Mouse (Mus musculus) MEL (cell line): ENCODE data around the gene Ifitm6. TPM values are rescaled to one million over a fixed set of nuclear protein-coding genes. Genes with fewer than 3 reads are reported as not detected.

Experiments
- DNase-seq: peaks from one replicate; pipeline ENCODE4 v3.0.0; 2011; ENCODE audit warnings: low read depth, low spot score
- H3K27ac ChIP-seq: 2 replicates; pipeline ENCODE4 v1.5.1; 2012; ENCODE audit warnings: low read depth, mild to moderate bottlenecking, control low read depth, low read length, moderate library complexity; ENCODE audit not compliant: control insufficient read depth
- H3K27me3 ChIP-seq, 2 experiments: fragments of 150-350 bp in 1 of 2; sonication (generic) in 1 of 2; 2 replicates each; pipeline ENCODE4 v1.6.1; 2012; ENCODE audit warnings: low read length in 2 of 2, mild to moderate bottlenecking in 2 of 2, improper control_type of control experiment in 1 of 2, moderate library complexity in 1 of 2; ENCODE audit not compliant: insufficient read depth in 2 of 2, control insufficient read depth in 1 of 2
- H3K36me3 ChIP-seq, 2 experiments: 2 replicates each; pipeline ENCODE4 v1.6.1; 2012 to 2014; ENCODE audit warnings: low read length in 2 of 2, improper control_type of control experiment in 1 of 2, inconsistent platforms in 1 of 2, mild to moderate bottlenecking in 1 of 2; ENCODE audit not compliant: insufficient read depth in 2 of 2, control insufficient read depth in 1 of 2
- H3K4me1 ChIP-seq, 2 experiments: fragments of 150-350 bp in 1 of 2; sonication (generic) in 1 of 2; 2 replicates each; pipeline ENCODE4 v1.6.1; 2012; ENCODE audit warnings: low read length in 2 of 2, improper control_type of control experiment in 1 of 2, mild to moderate bottlenecking in 1 of 2; ENCODE audit not compliant: insufficient read depth in 2 of 2, control insufficient read depth in 1 of 2
- H3K4me3 ChIP-seq, 2 experiments: fragments of 150-350 bp in 1 of 2; sonication (generic) in 1 of 2; 2 replicates each; pipeline ENCODE4 v1.5.1; 2012; ENCODE audit warnings: low read depth in 2 of 2, low read length in 2 of 2, mild to moderate bottlenecking in 2 of 2, moderate library complexity in 2 of 2, control low read depth in 1 of 2, improper control_type of control experiment in 1 of 2; ENCODE audit not compliant: control insufficient read depth in 1 of 2, insufficient read depth in 1 of 2
- H3K79me2 ChIP-seq: 2 replicates; pipeline ENCODE4 v1.6.1; 2012; ENCODE audit warnings: mild to moderate bottlenecking, low read length, moderate library complexity; ENCODE audit not compliant: control insufficient read depth, poor library complexity, insufficient read depth
- H3K9ac ChIP-seq: 2 replicates; pipeline ENCODE4 v1.6.1; 2012; ENCODE audit warnings: low read depth, mild to moderate bottlenecking, control low read depth, low read length, moderate library complexity; ENCODE audit not compliant: control insufficient read depth, poor library complexity, severe bottlenecking
- H3K9me3 ChIP-seq: fragments of 150-350 bp; sonication (generic); replicated peaks from 2 replicates; pipeline ENCODE4 v1.6.1; 2012; ENCODE audit warnings: mild to moderate bottlenecking, low read length, improper control_type of control experiment, moderate library complexity; ENCODE audit not compliant: insufficient read depth
- CHD1 ChIP-seq: IDR thresholded peaks from 2 replicates; pipeline ENCODE4 v1.6.1; 2012; ENCODE audit warnings: low read depth, mild to moderate bottlenecking, inconsistent platforms, low read length, improper control_type of control experiment
- CHD2 ChIP-seq: IDR thresholded peaks from 2 replicates; pipeline ENCODE4 v1.6.1; 2011; ENCODE audit warnings: low read length, improper control_type of control experiment
- E2F4 ChIP-seq: IDR thresholded peaks from 2 replicates; pipeline ENCODE4 v1.6.1; 2011; ENCODE audit warnings: low read depth, low read length, improper control_type of control experiment, borderline replicate concordance
- ELF1 ChIP-seq: IDR thresholded peaks from 2 replicates; pipeline ENCODE4 v1.6.1; 2014; ENCODE audit warnings: low read depth, mild to moderate bottlenecking, inconsistent platforms, low read length, improper control_type of control experiment, moderate library complexity
- EP300 ChIP-seq, 2 experiments: IDR thresholded peaks; 2 replicates each; pipeline ENCODE4 v1.6.1; 2011; ENCODE audit warnings: improper control_type of control experiment in 2 of 2, low read length in 2 of 2, low read depth in 1 of 2, mild to moderate bottlenecking in 1 of 2
- GATA1 ChIP-seq: IDR thresholded peaks from 2 replicates; pipeline ENCODE4 v1.6.1; 2011; ENCODE audit warnings: low read depth, low read length, improper control_type of control experiment
- HCFC1 ChIP-seq: IDR thresholded peaks from 2 replicates; pipeline ENCODE4 v1.6.1; 2012; ENCODE audit warnings: low read depth, mild to moderate bottlenecking, inconsistent platforms, low read length, improper control_type of control experiment, moderate library complexity
- KAT2A ChIP-seq: conservative IDR thresholded peaks from 2 replicates; pipeline ENCODE4 v1.6.1; 2012; ENCODE audit warnings: low read depth, low read length, improper control_type of control experiment, inconsistent platforms
- MAX ChIP-seq: IDR thresholded peaks from 2 replicates; pipeline ENCODE4 v1.6.1; 2011; ENCODE audit warnings: low read length, improper control_type of control experiment
- MAZ ChIP-seq: IDR thresholded peaks from 2 replicates; pipeline ENCODE4 v1.6.1; 2012; ENCODE audit warnings: low read depth, mild to moderate bottlenecking, inconsistent platforms, low read length, improper control_type of control experiment
- MEF2A ChIP-seq: IDR thresholded peaks from 2 replicates; pipeline ENCODE4 v1.6.1; 2014; ENCODE audit warnings: low read depth, mild to moderate bottlenecking, inconsistent platforms, low read length, improper control_type of control experiment; ENCODE audit not compliant: poor library complexity, insufficient replicate concordance, severe bottlenecking; ENCODE audit errors: extremely low read depth
- MXI1 ChIP-seq: IDR thresholded peaks from 2 replicates; pipeline ENCODE4 v1.6.1; 2011; ENCODE audit warnings: mild to moderate bottlenecking, low read depth, low read length, improper control_type of control experiment
- NELFE ChIP-seq: IDR thresholded peaks from 2 replicates; pipeline ENCODE4 v1.6.1; 2011; ENCODE audit warnings: low read depth, low read length, improper control_type of control experiment
- NRF1 ChIP-seq: IDR thresholded peaks from 2 replicates; pipeline ENCODE4 v1.6.1; 2014; ENCODE audit warnings: low read depth, mild to moderate bottlenecking, inconsistent platforms, low read length, improper control_type of control experiment, moderate library complexity; ENCODE audit not compliant: poor library complexity, insufficient read depth, severe bottlenecking
- POLR2AphosphoS2 ChIP-seq: IDR thresholded peaks from 2 replicates; pipeline ENCODE4 v1.6.1; 2011; ENCODE audit warnings: low read length, improper control_type of control experiment
- RAD21 ChIP-seq: IDR thresholded peaks from 2 replicates; pipeline ENCODE4 v1.6.1; 2011; ENCODE audit warnings: mild to moderate bottlenecking, low read depth, low read length, improper control_type of control experiment
- SMC3 ChIP-seq: IDR thresholded peaks from 2 replicates; pipeline ENCODE4 v1.6.1; 2011; ENCODE audit warnings: low read depth, low read length, improper control_type of control experiment
- UBTF ChIP-seq: IDR thresholded peaks from 2 replicates; pipeline ENCODE4 v1.6.1; 2012; ENCODE audit warnings: low read depth, mild to moderate bottlenecking, inconsistent platforms, low read length, improper control_type of control experiment, moderate library complexity, borderline replicate concordance; ENCODE audit not compliant: insufficient read depth
- ZC3H11A ChIP-seq: IDR thresholded peaks from 2 replicates; pipeline ENCODE4 v1.6.1; 2012; ENCODE audit warnings: low read depth, mild to moderate bottlenecking, inconsistent platforms, low read length, improper control_type of control experiment
- polyA plus RNA-seq, 2 experiments: library from polyadenylated mRNA; stranded (reverse) in 1 of 2; unstranded in 1 of 2; fragments of >175 nt in 1 of 2; fragments of >200 nt in 1 of 2; gene quantifications; 2 replicates each; pipeline versions ENCODE4 v1.2.1 to v1.2.4; 2012; ENCODE audit warnings: low replicate concordance in 2 of 2, low read depth in 1 of 2; ENCODE audit not compliant: insufficient read length in 2 of 2, insufficient read depth in 1 of 2, missing spikeins in 1 of 2
- total RNA-seq: library from RNA; depleted of rRNA; stranded (reverse); fragments of 300-350 nt; gene quantifications from 2 replicates; pipeline ENCODE4 v1.2.3, GENCODE M21; 2012

The Ifitm6 gene
- total and polyA plus RNA-seq, 3 experiments: not detected

- Histone ChIP-seq H3K9ac (no peak overlapping the region), H3K9me3 (no peaks in the 10 kb centered on the region), H3K4me3 (no peak overlapping the region), H3K79me2 (no peaks in the 10 kb centered on the region), H3K27me3 (peaks cover 0 to 4% of the 10 kb centered on the region in 2 experiments; a peak in 3 of 4 replicates), H3K4me1 (no peaks in the 10 kb centered on the region), H3K27ac (no peak overlapping the region), H3K36me3 (no peaks in the 10 kb centered on the region)
- TF ChIP-seq NRF1 (no peak), E2F4 (no peak), KAT2A (no peak)
- no peak for DNase-seq
Measured at GRCm38 (mm10) chr7:140989022-140989421, 28.7 kb downstream of the Ifitm6 start.

GRCm38 (mm10) chr7:140987182-140988138 lies 30.3 kb downstream of the Ifitm6 start:
- DNase-seq: no peak
- no peak overlapping the region for H3K27ac ChIP-seq
- H3K9ac ChIP-seq: no peak overlapping the region
- no peaks in the 10 kb centered on the region for H3K36me3 ChIP-seq
- no peaks in the 10 kb centered on the region for H3K9me3 ChIP-seq
- peaks cover 0 to 4% of the 10 kb centered on the region in 2 experiments; a peak in 3 of 4 replicates for H3K27me3 ChIP-seq
- no peaks in the 10 kb centered on the region for H3K79me2 ChIP-seq
- no peak overlapping the region for H3K4me3 ChIP-seq
- no peak for TF ChIP-seq NELFE
- TF ChIP-seq RAD21: no peak
- TF ChIP-seq ZC3H11A: no peak
- no peak for TF ChIP-seq CHD2
- no peak for TF ChIP-seq MXI1
- no peak for TF ChIP-seq GATA1
- TF ChIP-seq ELF1: no peak
- no peak for TF ChIP-seq HCFC1
- no peaks in the 10 kb centered on the region for H3K4me1 ChIP-seq

DNA sequence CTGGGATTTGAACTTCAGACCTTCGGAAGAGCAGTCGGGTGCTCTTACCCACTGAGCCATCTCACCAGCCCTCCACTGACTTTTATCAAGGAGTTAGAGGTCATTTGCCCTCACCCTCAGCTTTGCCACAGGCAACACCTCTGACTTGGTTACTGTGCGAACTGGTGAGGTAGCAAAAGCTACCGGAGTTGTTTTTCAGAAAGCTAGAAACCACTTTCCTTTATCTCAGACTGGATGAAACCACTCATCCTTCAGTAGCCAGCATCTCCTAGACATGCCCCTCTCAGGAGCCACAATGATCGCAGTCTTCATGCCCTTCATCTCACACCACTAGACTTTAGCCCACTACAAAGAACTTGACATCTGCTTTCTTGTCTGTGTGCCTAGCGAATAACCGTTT lies 34.8 kb downstream of the Ifitm6 start:
- H3K4me3 ChIP-seq: no peak overlapping the region
- no peaks in the 10 kb centered on the region for H3K36me3 ChIP-seq
- H3K27ac ChIP-seq: no peak overlapping the region
- H3K9me3 ChIP-seq: no peaks in the 10 kb centered on the region
- no peaks in the 10 kb centered on the region for H3K79me2 ChIP-seq
- H3K9ac ChIP-seq: no peak overlapping the region
- no peak for DNase-seq
- H3K27me3 ChIP-seq: peaks cover 0 to 3% of the 10 kb centered on the region in 2 experiments; a peak in 2 of 4 replicates
- TF ChIP-seq NELFE: no peak
- TF ChIP-seq UBTF: no peak
- no peak for TF ChIP-seq EP300 (IDR thresholded peaks at IDR 0.05; ENCODE audit: low read depth in 1 of 2, low read length in 2 of 2)
- no peak for TF ChIP-seq MEF2A
- TF ChIP-seq MAX: no peak
- no peak for TF ChIP-seq CHD2
- no peak for TF ChIP-seq POLR2AphosphoS2
- TF ChIP-seq ELF1: no peak
- no peak for TF ChIP-seq CHD1
- TF ChIP-seq MAZ: no peak
- no peak for TF ChIP-seq SMC3
- no peaks in the 10 kb centered on the region for H3K4me1 ChIP-seq
